Mouse (Mus musculus): ENCODE data around the gene Prpf19.

- TF ChIP-seq CTCF (IDR thresholded peaks at IDR 0.05; ENCODE audit: low read depth, low read length): no peak
- TF ChIP-seq POLR2A (IDR thresholded peaks at IDR 0.05; ENCODE audit: borderline replicate concordance, low read depth, low read length): no peak
Measured at GRCm38 (mm10) chr19:10904927-10905727, 10.1 kb downstream of the Prpf19 start.
